Mouse (Mus musculus) granulocyte monocyte progenitor cell, adult 5-6 weeks (primary cell): ENCODE measurements around the gene Prl6a1. TPM values are rescaled to one million over a fixed set of nuclear protein-coding genes. Genes with fewer than 3 reads are reported as not detected.

Experiments
- ATAC-seq: replicated peaks from 2 replicates; pipeline ENCODE4 v1.8.0; 2016; ENCODE audit warnings: mild to moderate bottlenecking, moderate TSS enrichment, inconsistent platforms; ENCODE audit not compliant: poor library complexity, severe bottlenecking
- total RNA-seq, 2 experiments: library from RNA; stranded (forward) in 1 of 2; stranded (reverse) in 1 of 2; fragments of 200-712, 200-1000 nt in 1 of 2; fragments of >200 nt in 1 of 2; fragmentation: Nextera tagmentation in 1 of 2; gene quantifications; 2 replicates each; pipeline ENCODE4 v1.2.3; 2014 to 2017

The Prl6a1 gene
- total RNA-seq (2014; fragmentation: Nextera tagmentation) (not detected in 2 replicates), total RNA-seq (2017) (not detected in 2 replicates)

DNA sequence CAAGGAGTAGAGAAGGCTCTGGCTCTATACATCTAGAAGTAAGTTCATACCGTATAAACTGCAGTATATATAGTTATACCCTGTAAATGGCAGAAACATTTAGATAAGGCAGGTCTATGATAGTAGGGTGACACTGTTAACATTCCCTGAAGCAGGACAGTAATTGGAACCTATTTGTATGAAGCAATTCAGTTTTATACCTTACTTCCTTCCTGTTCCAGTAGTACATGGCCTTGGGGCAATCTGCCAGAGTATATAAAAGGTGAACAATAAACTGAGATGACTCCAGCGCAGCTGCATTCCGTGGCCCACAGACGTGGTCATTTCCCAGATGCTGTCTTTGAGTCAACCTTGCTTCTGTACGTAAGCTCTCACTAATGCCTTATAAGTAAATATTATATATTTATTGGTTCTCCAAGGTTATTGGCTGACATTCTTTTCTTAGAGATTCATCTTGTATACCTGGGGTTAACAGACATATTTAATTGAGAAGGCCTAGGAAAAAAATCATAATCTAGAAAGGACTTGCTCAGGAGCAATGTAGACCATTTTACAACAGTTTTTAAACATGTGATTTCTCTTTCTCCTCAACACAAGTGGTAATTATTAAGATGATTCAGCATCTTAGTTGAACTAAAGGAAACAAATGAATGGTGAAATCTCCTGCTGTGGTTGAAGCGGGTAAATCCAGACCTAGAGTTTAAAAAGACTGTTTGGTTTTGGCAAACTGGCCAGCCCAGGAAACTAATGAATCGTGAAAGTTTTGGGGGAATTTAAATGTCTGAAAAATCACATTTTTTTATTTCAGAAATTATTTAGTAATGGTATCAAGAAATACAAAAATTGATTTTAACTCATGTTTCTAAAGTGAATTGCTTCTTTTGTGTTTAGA lies at the start of gene Prl6a1:
Prl6a1 (plus strand) TSS at position 294 of the 892 bp plus-strand sequence.
- ATAC-seq = no peak

DNA sequence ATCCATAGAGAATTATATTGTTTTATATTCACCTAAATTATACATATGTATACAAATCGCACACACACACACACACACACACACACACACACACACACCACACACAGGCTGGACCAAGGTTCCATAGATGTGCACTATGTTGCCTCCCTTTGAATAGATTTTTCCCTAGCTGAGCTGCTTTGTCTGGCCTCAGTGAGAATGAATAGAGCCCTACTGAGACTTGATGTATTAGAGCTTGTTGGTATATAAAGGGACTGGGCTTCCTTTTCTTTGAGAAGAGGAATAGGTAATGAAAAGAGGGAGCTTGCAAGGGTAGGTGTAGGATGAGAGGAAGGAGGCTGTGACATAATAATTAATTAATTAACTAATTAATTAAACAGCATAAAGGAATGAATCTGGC lies 22.6 kb downstream of the Prl6a1 start:
- no peak for ATAC-seq

DNA sequence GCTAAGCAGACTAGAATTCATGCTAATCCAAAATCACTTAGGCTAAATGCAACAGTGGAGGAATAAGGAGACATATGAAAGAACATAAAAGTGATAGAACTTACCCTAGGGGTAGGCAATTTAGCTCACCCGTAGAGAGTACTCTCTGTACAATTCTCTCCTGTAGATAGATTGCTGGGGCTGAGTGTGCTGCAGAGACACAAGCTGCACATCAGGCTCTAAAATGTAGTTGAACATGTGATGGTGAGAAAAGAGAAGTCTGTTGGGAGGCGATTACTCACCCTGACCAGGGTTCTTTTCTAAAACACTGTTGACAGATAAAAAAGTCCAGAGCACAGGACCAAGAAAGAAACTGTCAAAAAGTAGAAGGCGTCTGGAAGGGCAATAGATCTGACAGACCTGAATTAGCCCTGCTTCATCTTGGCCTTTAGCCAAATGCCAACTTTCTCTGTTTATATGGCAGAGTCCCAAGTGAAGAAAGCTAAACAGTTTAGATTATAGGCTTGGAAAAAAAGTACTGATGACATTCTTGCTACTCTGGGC lies 30.4 kb downstream of the Prl6a1 start:
- ATAC-seq = no peak

DNA sequence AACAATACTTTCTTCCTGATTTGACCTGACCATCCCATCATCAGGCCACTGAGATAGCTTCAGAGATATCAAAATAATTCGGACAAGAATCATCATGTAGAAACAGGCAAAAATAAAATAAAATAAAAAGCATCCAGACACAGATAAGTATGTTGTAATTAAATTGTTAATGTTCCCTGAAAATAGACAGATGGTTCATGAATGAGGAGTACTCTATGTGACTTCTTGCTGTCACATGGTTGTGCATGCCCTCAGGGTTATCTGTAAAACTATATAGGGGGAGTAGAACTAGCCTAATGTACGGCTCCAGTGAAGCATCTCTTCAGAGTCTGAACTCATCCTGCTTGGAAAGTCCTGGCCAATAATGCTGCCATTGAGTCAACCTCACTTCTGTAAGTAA lies 32.9 kb downstream of the Prl6a1 start, which contains the start of gene Prl8a2:
Prl8a2 (plus strand) TSS at position 301 of the 400 bp plus-strand sequence.
- no peak for ATAC-seq

Other genes with a start within 250 kb of the Prl6a1 start
- not detected in 2 replicates for gene Prl3d1, start 218.4 kb upstream of the Prl6a1 start, total RNA-seq (2014; fragmentation: Nextera tagmentation)
- not detected in 2 replicates for gene Prl3d1, start 218.4 kb upstream of the Prl6a1 start, total RNA-seq (2017)
- not detected in 2 replicates for gene Prl3d2, start 190.9 kb upstream of the Prl6a1 start, total RNA-seq (2014; fragmentation: Nextera tagmentation)
- gene Prl3d2, start 190.9 kb upstream of the Prl6a1 start, total RNA-seq (2017) = not detected in 2 replicates
- gene Prl3d3, start 155.8 kb upstream of the Prl6a1 start, total RNA-seq (2014; fragmentation: Nextera tagmentation) = not detected in 2 replicates
- gene Prl3d3, start 155.8 kb upstream of the Prl6a1 start, total RNA-seq (2017) = not detected in 2 replicates
- not detected in 2 replicates for gene Prl3c1, start 116.0 kb upstream of the Prl6a1 start, total RNA-seq (2014; fragmentation: Nextera tagmentation)
- gene Prl3c1, start 116.0 kb upstream of the Prl6a1 start, total RNA-seq (2017) = not detected in 2 replicates
- gene Prl3b1, start 70.8 kb upstream of the Prl6a1 start, total RNA-seq (2014; fragmentation: Nextera tagmentation) = not detected in 2 replicates
- not detected in 2 replicates for gene Prl3b1, start 70.8 kb upstream of the Prl6a1 start, total RNA-seq (2017)
- not detected in 2 replicates for gene Prl3a1, start 53.2 kb upstream of the Prl6a1 start, total RNA-seq (2014; fragmentation: Nextera tagmentation)
- not detected in 2 replicates for gene Prl3a1, start 53.2 kb upstream of the Prl6a1 start, total RNA-seq (2017)
- gene Prl8a2, start 33.0 kb downstream of the Prl6a1 start, total RNA-seq (2014; fragmentation: Nextera tagmentation) = not detected in 2 replicates
- gene Prl8a2, start 33.0 kb downstream of the Prl6a1 start, total RNA-seq (2017) = not detected in 2 replicates
- gene Prl2b1, start 78.2 kb downstream of the Prl6a1 start, total RNA-seq (2014; fragmentation: Nextera tagmentation) = not detected in 2 replicates
- gene Prl2b1, start 78.2 kb downstream of the Prl6a1 start, total RNA-seq (2017) = not detected in 2 replicates
- gene Prl8a6, start 126.1 kb downstream of the Prl6a1 start, total RNA-seq (2014; fragmentation: Nextera tagmentation) = not detected in 2 replicates
- not detected in 2 replicates for gene Prl8a6, start 126.1 kb downstream of the Prl6a1 start, total RNA-seq (2017)
- not detected in 2 replicates for gene Prl8a8, start 200.6 kb downstream of the Prl6a1 start, total RNA-seq (2014; fragmentation: Nextera tagmentation)
- not detected in 2 replicates for gene Prl8a8, start 200.6 kb downstream of the Prl6a1 start, total RNA-seq (2017)